Mouse (Mus musculus): ENCODE results near the gene Shmt2.

Gene Shmt2

GRCm38 (mm10) chr10:127512307-127512666, 10.0 kb downstream of the Shmt2 start:
- no peak for DNase-seq (ENCODE audit: extremely low read depth, low read depth)

- DNase-seq (ENCODE audit: extremely low read depth, low read depth): no peak
Measured at GRCm38 (mm10) chr10:127511634-127512306, 10.5 kb downstream of the Shmt2 start.

GRCm38 (mm10) chr10:127510895-127511617, 11.2 kb downstream of the Shmt2 start:
- no peak for DNase-seq (ENCODE audit: extremely low read depth, low read depth)

GRCm38 (mm10) chr10:127509837-127510701, 12.2 kb downstream of the Shmt2 start:
- DNase-seq (ENCODE audit: extremely low read depth, low read depth): no peak

GRCm38 (mm10) chr10:127509051-127509836, 13.0 kb downstream of the Shmt2 start:
- peak; percentile 74 for DNase-seq (ENCODE audit: extremely low read depth, low read depth)

- peak; percentile 68 for DNase-seq (ENCODE audit: extremely low read depth, low read depth)
Measured at GRCm38 (mm10) chr10:127508239-127508638, 14.0 kb downstream of the Shmt2 start.

- no peak for DNase-seq (ENCODE audit: extremely low read depth, low read depth)
Measured at GRCm38 (mm10) chr10:127500894-127501893, 21.1 kb downstream of the Shmt2 start, which contains the start of gene Stac3. Gene Stac3, plus strand, starts transcription at chr10:127501686.

GRCm38 (mm10) chr10:127500042-127500441, 22.2 kb downstream of the Shmt2 start:
- no peak for DNase-seq (ENCODE audit: extremely low read depth, low read depth)

GRCm38 (mm10) chr10:127499516-127499915, 22.7 kb downstream of the Shmt2 start:
- no peak for DNase-seq (ENCODE audit: extremely low read depth, low read depth)

- DNase-seq (ENCODE audit: extremely low read depth, low read depth): no peak
Measured at GRCm38 (mm10) chr10:127496156-127496555, 26.1 kb downstream of the Shmt2 start.

GRCm38 (mm10) chr10:127492118-127492517, 30.1 kb downstream of the Shmt2 start:
- no peak for DNase-seq (ENCODE audit: extremely low read depth, low read depth)

- DNase-seq (ENCODE audit: extremely low read depth, low read depth): no peak
Measured at GRCm38 (mm10) chr10:127491128-127491512, 31.1 kb downstream of the Shmt2 start.

- DNase-seq (ENCODE audit: extremely low read depth, low read depth): no peak
Measured at GRCm38 (mm10) chr10:127490160-127491127, 31.8 kb downstream of the Shmt2 start.

GRCm38 (mm10) chr10:127488856-127489255, 33.4 kb downstream of the Shmt2 start:
- no peak for DNase-seq (ENCODE audit: extremely low read depth, low read depth)

GRCm38 (mm10) chr10:127485235-127485634, 37.0 kb downstream of the Shmt2 start:
- no peak for DNase-seq (ENCODE audit: extremely low read depth, low read depth)

GRCm38 (mm10) chr10:127480833-127481813, 41.1 kb downstream of the Shmt2 start:
- no peak for DNase-seq (ENCODE audit: extremely low read depth, low read depth)

- DNase-seq (ENCODE audit: extremely low read depth, low read depth): peak; percentile 11
Measured at GRCm38 (mm10) chr10:127479131-127479530, 43.1 kb downstream of the Shmt2 start.

- DNase-seq (ENCODE audit: extremely low read depth, low read depth): no peak
Measured at GRCm38 (mm10) chr10:127477301-127477700, 44.9 kb downstream of the Shmt2 start.

All from MEL-GATA-1-ER (cell line).